Mouse (Mus musculus) liver, embryonic 11.5 days (tissue): ENCODE data around the gene Shmt2. TPM values are rescaled to one million over a fixed set of nuclear protein-coding genes. Genes with fewer than 3 reads are reported as not detected.

Experiments used
- ATAC-seq: fragments of 200-750 bp; cut with Nextera tagmentation; replicated peaks from 2 replicates; pipeline ENCODE4 v1.8.0; 2017; ENCODE audit warnings: moderate number of reproducible peaks, mild to moderate bottlenecking, moderate TSS enrichment, moderate library complexity; ENCODE audit not compliant: low FRiP score
- DNase-seq: peaks from one replicate; pipeline ENCODE4 v3.0.0-alpha.2; 2017; ENCODE audit warnings: low spot score
- H3K27ac ChIP-seq: fragments of 300-500 bp; sonication (generic); 2 replicates; pipeline ENCODE4 v1.5.1; 2014; ENCODE audit warnings: mild to moderate bottlenecking, low read depth, low read length, control low read depth
- H3K27me3 ChIP-seq: fragments of 300-500 bp; sonication (generic); replicated peaks from 2 replicates; pipeline ENCODE4 v1.6.1; 2014; ENCODE audit warnings: low read length, mixed read lengths; ENCODE audit not compliant: control insufficient read depth, insufficient read depth
- H3K36me3 ChIP-seq: fragments of 300-500 bp; sonication (generic); 2 replicates; pipeline ENCODE4 v1.6.1; 2014; ENCODE audit warnings: mild to moderate bottlenecking, low read length, moderate library complexity, mixed read lengths; ENCODE audit not compliant: control insufficient read depth, insufficient read depth
- H3K4me1 ChIP-seq: fragments of 300-500 bp; sonication (generic); replicated peaks from 2 replicates; pipeline ENCODE4 v1.6.1; 2014; ENCODE audit warnings: low read length, mixed read lengths; ENCODE audit not compliant: control insufficient read depth, insufficient read depth
- H3K4me2 ChIP-seq: fragments of 300-500 bp; sonication (generic); 2 replicates; pipeline ENCODE4 v1.6.1; 2014; ENCODE audit warnings: mild to moderate bottlenecking, control low read depth, moderate library complexity
- H3K4me3 ChIP-seq: fragments of 300-500 bp; sonication (generic); 2 replicates; pipeline ENCODE4 v1.5.1; 2014; ENCODE audit warnings: low read depth, low read length, control low read depth
- H3K9ac ChIP-seq: fragments of 300-500 bp; sonication (generic); 2 replicates; pipeline ENCODE4 v1.6.1; 2014; ENCODE audit warnings: low read depth, low read length, control low read depth
- H3K9me3 ChIP-seq: fragments of 300-500 bp; sonication (generic); 2 replicates; pipeline ENCODE4 v1.6.1; 2016; ENCODE audit warnings: low read length, inconsistent platforms, mixed read lengths; ENCODE audit not compliant: control insufficient read depth
- WGBS: fragments of 180-500 bp; shearing (Covaris S2); extraction: QIAGEN DNeasy Blood & Tissue Kit; methylation state at CpG from one replicate; pipeline ENCODE4 v1.1.7; 2014; 5-methylcytosine and 5-hydroxymethylcytosine counted together
- polyA plus RNA-seq: library from polyadenylated mRNA; unstranded; fragments of >200 nt; fragmentation: Nextera tagmentation; extraction: Ambion mirVana; gene quantifications from 2 replicates; pipeline ENCODE4 v1.2.1, GENCODE M21; 2014

The Shmt2 gene
- polyA plus RNA-seq, 1 experiment from 2014 or later, result 261 TPM

GRCm38 (mm10) chr10:127541510-127541909 is 19.3 kb upstream of the Shmt2 start:
- Histone ChIP-seq H3K4me2 (no peak overlapping the region), H3K9ac (no peak overlapping the region), H3K4me3 (no peak overlapping the region), H3K27ac (no peak overlapping the region), H3K4me1 (no peaks in the 10 kb centered on the region), H3K27me3 (peaks cover 13% of the 10 kb centered on the region), H3K9me3 (no peaks in the 10 kb centered on the region), H3K36me3 (peaks cover 16% of the 10 kb centered on the region; the same call in 1 of the 2 replicates)
- 83% methylated on average over 8 of the region's 8 CpGs for WGBS
- DNase-seq, result no peak
- no peak for ATAC-seq

GRCm38 (mm10) chr10:127537854-127538583 is 15.8 kb upstream of the Shmt2 start:
- Histone ChIP-seq H3K4me3 (no peak overlapping the region), H3K27ac (no peak overlapping the region), H3K9ac (no peak overlapping the region), H3K4me2 (no peak overlapping the region), H3K36me3 (peaks cover 10% of the 10 kb centered on the region; the same call in 1 of the 2 replicates), H3K4me1 (peaks cover 11% of the 10 kb centered on the region), H3K9me3 (no peaks in the 10 kb centered on the region), H3K27me3 (peaks cover 48% of the 10 kb centered on the region)
- 0 out of 2 replicates have a peak, but pooled peaks have one; percentile 12 for ATAC-seq
- no peak for DNase-seq
- WGBS, result 25% methylated on average over 7 of the region's 7 CpGs

- Histone ChIP-seq H3K4me1 (peaks cover 11% of the 10 kb centered on the region), H3K4me3 (no peak overlapping the region), H3K27ac (no peak overlapping the region), H3K9me3 (no peaks in the 10 kb centered on the region), H3K4me2 (no peak overlapping the region), H3K36me3 (peaks cover 9% of the 10 kb centered on the region; the same call in 1 of the 2 replicates), H3K9ac (no peak overlapping the region), H3K27me3 (peaks cover 60% of the 10 kb centered on the region)
- DNase-seq (no peak), ATAC-seq (no peak)
- 15% methylated on average over 8 of the region's 8 CpGs for WGBS
Measured at GRCm38 (mm10) chr10:127536586-127537314, 14.5 kb upstream of the Shmt2 start.

GRCm38 (mm10) chr10:127534929-127535384 is 12.7 kb upstream of the Shmt2 start:
- 0 out of 2 replicates have a peak, but pooled peaks have one; percentile 8 for ATAC-seq
- Histone ChIP-seq H3K36me3 (peaks cover 7% of the 10 kb centered on the region; the same call in 1 of the 2 replicates), H3K27me3 (peaks cover 78% of the 10 kb centered on the region), H3K9ac (no peak overlapping the region), H3K4me1 (peaks cover 11% of the 10 kb centered on the region), H3K9me3 (no peaks in the 10 kb centered on the region), H3K4me3 (peak overlapping the region; percentile 45), H3K4me2 (peak overlapping the region; percentile 69), H3K27ac (no peak overlapping the region)
- no peak for DNase-seq
- 2% methylated on average over 30 of the region's 30 CpGs for WGBS

GRCm38 (mm10) chr10:127534036-127534928 is 12.0 kb upstream of the Shmt2 start, which contains the start of gene Nxph4:
Nxph4 (minus strand) TSS chr10:127534559.
- no peaks in the 10 kb centered on the region for H3K9me3 ChIP-seq
- peaks cover 2% of the 10 kb centered on the region; the same call in 1 of the 2 replicates for H3K36me3 ChIP-seq
- H3K27me3 ChIP-seq, result peaks cover 83% of the 10 kb centered on the region
- peak within 1 kb of the TSS; percentile 45 for H3K4me3 ChIP-seq
- ATAC-seq, result peak; percentile 16
- no peak for DNase-seq
- no peak within 1 kb of the TSS for H3K27ac ChIP-seq
- H3K4me1 ChIP-seq, result peaks cover 11% of the 10 kb centered on the region
- H3K9ac ChIP-seq, result no peak within 1 kb of the TSS
- under 1% methylated on average over 76 of the region's 78 CpGs for WGBS
- peak within 1 kb of the TSS; percentile 69 for H3K4me2 ChIP-seq

- Histone ChIP-seq H3K9me3 (no peaks in the 10 kb centered on the region), H3K4me2 (no peak overlapping the region), H3K27me3 (peaks cover 100% of the 10 kb centered on the region), H3K27ac (no peak overlapping the region), H3K36me3 (no peaks in the 10 kb centered on the region), H3K9ac (no peak overlapping the region), H3K4me3 (no peak overlapping the region), H3K4me1 (peaks cover 11% of the 10 kb centered on the region)
- ATAC-seq (no peak), DNase-seq (no peak)
- WGBS, result 2% methylated on average over 4 of the region's 4 CpGs
Measured at GRCm38 (mm10) chr10:127531548-127531947, 9.3 kb upstream of the Shmt2 start.

- Histone ChIP-seq H3K9ac (no peak overlapping the region), H3K9me3 (no peaks in the 10 kb centered on the region), H3K4me2 (no peak overlapping the region), H3K4me1 (peaks cover 16% of the 10 kb centered on the region), H3K27ac (no peak overlapping the region), H3K36me3 (no peaks in the 10 kb centered on the region), H3K4me3 (no peak overlapping the region), H3K27me3 (peaks cover 100% of the 10 kb centered on the region)
- 3% methylated on average over 25 of the region's 25 CpGs for WGBS
- no peak for DNase-seq
- ATAC-seq, result no peak
Measured at GRCm38 (mm10) chr10:127530945-127531344, 8.7 kb upstream of the Shmt2 start.

GRCm38 (mm10) chr10:127527481-127527880 is 5.2 kb upstream of the Shmt2 start:
- Histone ChIP-seq H3K4me1 (peaks cover 10% of the 10 kb centered on the region), H3K9ac (no peak overlapping the region), H3K9me3 (no peaks in the 10 kb centered on the region), H3K27ac (no peak overlapping the region), H3K36me3 (no peaks in the 10 kb centered on the region), H3K27me3 (peaks cover 93% of the 10 kb centered on the region), H3K4me2 (no peak overlapping the region), H3K4me3 (no peak overlapping the region)
- whole genome bisulfite sequencing, result 8% methylated on average over 17 of the region's 17 CpGs
- DNase-seq (peak; percentile 36), ATAC-seq (no peak)
